Mouse (Mus musculus): ENCODE results near the gene Gm14151. TPM values are rescaled to one million over a fixed set of nuclear protein-coding genes. Genes with fewer than 3 reads are reported as not detected.
"Not testable (repeated sequence)": the region's sequence is repeated elsewhere in the genome, so short reads cannot be mapped to it uniquely, and the experiment has no call there.

Gm14151 gene
- not detected in 2 replicates for polyA plus RNA-seq (2015; fragmentation: Nextera tagmentation; extraction: Ambion mirVana)

DNA sequence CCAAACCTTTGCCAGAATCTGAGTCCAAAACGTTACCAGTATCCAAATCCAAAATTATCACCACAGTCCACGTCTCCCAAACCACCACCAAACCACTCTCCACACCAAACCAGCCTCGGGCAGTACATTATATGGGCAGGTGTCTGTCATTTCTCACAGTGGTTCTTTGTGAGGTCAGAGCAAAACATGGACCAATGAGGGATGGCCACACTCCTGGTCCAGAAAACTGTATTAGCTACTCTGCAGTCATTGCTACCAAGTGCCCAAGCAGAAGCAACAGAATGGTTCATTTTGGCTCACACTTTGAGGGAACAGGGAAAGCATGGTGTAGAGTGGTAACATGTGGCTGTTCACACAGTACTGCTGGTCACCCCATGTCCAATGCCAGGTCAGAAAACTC lies at the start of gene Gm14151:
Gene Gm14151, minus strand, starts transcription at position 101 of the 400 bp plus-strand sequence.
- H3K4me3 ChIP-seq; H3K9ac ChIP-seq; H3K27ac ChIP-seq; ATAC-seq; H3K9me3 ChIP-seq (replicated peaks); H3K27me3 ChIP-seq; H3K4me2 ChIP-seq; H3K36me3 ChIP-seq (ENCODE audit: poor library complexity, severe bottlenecking); H3K4me1 ChIP-seq: not testable (repeated sequence)
- WGBS, result no CpG with 5 or more reads among the region's 3 CpGs

DNA sequence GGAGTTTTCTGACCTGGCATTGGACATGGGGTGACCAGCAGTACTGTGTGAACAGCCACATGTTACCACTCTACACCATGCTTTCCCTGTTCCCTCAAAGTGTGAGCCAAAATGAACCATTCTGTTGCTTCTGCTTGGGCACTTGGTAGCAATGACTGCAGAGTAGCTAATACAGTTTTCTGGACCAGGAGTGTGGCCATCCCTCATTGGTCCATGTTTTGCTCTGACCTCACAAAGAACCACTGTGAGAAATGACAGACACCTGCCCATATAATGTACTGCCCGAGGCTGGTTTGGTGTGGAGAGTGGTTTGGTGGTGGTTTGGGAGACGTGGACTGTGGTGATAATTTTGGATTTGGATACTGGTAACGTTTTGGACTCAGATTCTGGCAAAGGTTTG lies 5.8 kb upstream of the Gm14151 start, which contains the start of gene Gm14147:
Gene Gm14147, plus strand, starts transcription at position 301 of the 400 bp plus-strand sequence.
- H3K4me2 ChIP-seq; H3K4me3 ChIP-seq; H3K27ac ChIP-seq; H3K4me1 ChIP-seq; H3K9me3 ChIP-seq (replicated peaks); H3K36me3 ChIP-seq (ENCODE audit: poor library complexity, severe bottlenecking); H3K9ac ChIP-seq; ATAC-seq; H3K27me3 ChIP-seq: not testable (repeated sequence)
- WGBS, result no CpG with 5 or more reads among the region's 3 CpGs

DNA sequence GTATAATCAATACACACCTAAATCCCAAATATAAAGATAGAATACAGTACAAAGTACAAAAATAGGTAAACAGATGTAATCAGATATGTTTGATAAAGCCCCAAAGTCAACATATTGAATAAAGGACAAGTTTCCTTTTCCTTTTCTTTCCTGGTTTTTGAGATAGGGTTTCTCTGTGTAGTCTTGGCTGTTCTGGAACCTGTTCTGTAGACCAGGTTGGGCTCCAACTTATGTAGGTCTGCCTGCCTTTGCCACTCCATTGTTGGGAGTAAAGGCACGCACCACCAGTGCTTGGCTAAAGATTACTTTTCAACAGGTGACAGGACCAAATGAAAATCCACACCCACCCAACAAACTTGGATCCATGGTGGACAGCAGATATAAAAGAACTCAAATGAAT lies 35.5 kb downstream of the Gm14151 start:
- no peaks in the 10 kb centered on the region for H3K27me3 ChIP-seq
- H3K27ac ChIP-seq, result no peak overlapping the region
- no peaks in the 10 kb centered on the region for H3K36me3 ChIP-seq (ENCODE audit: poor library complexity, severe bottlenecking)
- H3K4me3 ChIP-seq, result no peak overlapping the region
- H3K4me2 ChIP-seq, result no peak overlapping the region
- no peak overlapping the region for H3K9ac ChIP-seq
- ATAC-seq, result no peak
- H3K4me1 ChIP-seq, result no peaks in the 10 kb centered on the region
- H3K9me3 ChIP-seq (replicated peaks), result peaks cover 3% of the 10 kb centered on the region; the same call in 1 of the 2 replicates
- WGBS, result 86% methylated on average over 1 of the region's 1 CpGs

DNA sequence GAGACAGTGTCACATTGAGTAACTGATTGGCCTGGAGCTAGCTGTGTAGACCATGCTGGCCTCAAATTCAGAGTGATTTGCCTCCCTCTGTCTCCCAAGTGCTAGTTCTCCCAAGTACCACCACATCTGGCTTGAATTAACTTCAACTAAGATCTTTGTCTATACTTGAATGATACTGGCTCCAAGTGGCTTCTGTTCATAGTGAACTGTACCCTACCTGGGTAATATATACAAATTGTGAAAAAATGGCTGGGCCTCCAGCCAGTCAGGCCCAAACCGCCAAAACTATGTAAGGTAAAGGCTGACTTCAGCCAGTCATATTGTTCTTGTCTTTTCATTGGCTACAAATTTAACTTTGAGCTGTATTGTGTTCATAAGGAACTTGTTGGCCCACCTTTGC lies 51.7 kb downstream of the Gm14151 start:
- Histone ChIP-seq H3K4me3 (no peak overlapping the region), H3K9me3 (replicated peaks) (no peaks in the 10 kb centered on the region), H3K4me2 (no peak overlapping the region), H3K4me1 (peaks cover 16% of the 10 kb centered on the region), H3K9ac (no peak overlapping the region), H3K27ac (no peak overlapping the region), H3K36me3 (ENCODE audit: poor library complexity, severe bottlenecking) (no peaks in the 10 kb centered on the region), H3K27me3 (no peaks in the 10 kb centered on the region)
- no peak for ATAC-seq
- WGBS, result 91% methylated on average over 1 of the region's 1 CpGs

DNA sequence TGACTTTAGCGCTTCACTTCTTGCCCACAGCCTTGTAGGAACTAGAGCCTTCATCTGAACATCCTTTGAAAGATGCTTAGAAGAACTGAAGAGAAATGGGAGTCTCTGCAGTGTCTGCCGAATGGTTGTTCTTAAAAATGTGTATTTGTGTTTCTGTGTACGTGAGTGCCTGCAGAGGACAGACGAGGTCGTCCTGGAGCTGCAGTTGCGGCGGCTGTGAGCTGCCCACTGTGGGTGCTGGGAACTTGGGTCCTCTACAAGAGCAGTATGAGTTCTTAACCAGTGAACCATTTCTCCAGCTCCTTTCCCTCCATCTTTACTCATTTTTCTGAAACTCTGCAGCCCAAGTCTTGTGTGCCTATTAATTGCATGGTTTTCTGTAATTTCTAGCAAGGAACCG lies 52.4 kb downstream of the Gm14151 start:
- Histone ChIP-seq H3K36me3 (ENCODE audit: poor library complexity, severe bottlenecking) (no peaks in the 10 kb centered on the region), H3K9me3 (replicated peaks) (no peaks in the 10 kb centered on the region), H3K4me1 (peaks cover 16% of the 10 kb centered on the region), H3K9ac (peak overlapping the region; percentile 98), H3K4me2 (peak overlapping the region; percentile 77), H3K4me3 (peak overlapping the region; percentile 92), H3K27me3 (no peaks in the 10 kb centered on the region), H3K27ac (0 out of 2 replicates have a peak overlapping the region, but pooled peaks have one; percentile 35)
- peak; percentile 36 for ATAC-seq
- WGBS, result 35% methylated on average over 8 of the region's 8 CpGs

DNA sequence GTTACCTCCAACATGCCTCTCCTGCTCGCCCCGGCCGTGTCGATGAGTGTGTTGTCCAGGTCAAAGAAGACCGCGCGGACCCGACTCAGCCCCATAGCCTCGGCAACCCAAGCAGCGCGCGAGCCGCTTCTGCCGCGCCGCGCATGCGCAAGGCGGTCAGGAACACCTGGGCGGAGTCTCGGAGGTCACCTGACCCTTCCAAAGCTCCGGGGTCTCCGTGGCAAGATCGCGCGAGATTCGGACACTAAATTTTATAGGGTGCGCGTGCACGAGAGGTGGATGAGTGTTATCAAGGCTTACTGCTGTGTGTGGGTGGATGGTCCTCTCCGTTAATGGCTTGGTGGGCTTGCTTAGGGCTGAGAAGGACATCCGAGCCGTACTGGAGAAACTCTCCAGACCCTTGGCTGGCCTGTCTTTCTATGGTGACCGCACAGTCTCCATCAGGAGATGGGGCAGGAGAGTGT lies 52.9 kb downstream of the Gm14151 start, which contains the start of the genes Ninl and Nanp:
Gene Ninl, minus strand, starts transcription at position 151 of the 464 bp plus-strand sequence.
Gene Nanp, minus strand, starts transcription at position 167 of the 464 bp plus-strand sequence.
- Histone ChIP-seq H3K27ac (peak within 1 kb of the TSS; percentile 54; the same call in 1 of the 2 replicates), H3K4me3 (peak within 1 kb of the TSS; percentile 92), H3K36me3 (ENCODE audit: poor library complexity, severe bottlenecking) (no peaks in the 10 kb centered on the region), H3K4me2 (peak within 1 kb of the TSS; percentile 77), H3K27me3 (no peaks in the 10 kb centered on the region), H3K9ac (peak within 1 kb of the TSS; percentile 98), H3K9me3 (replicated peaks) (no peaks in the 10 kb centered on the region), H3K4me1 (peaks cover 16% of the 10 kb centered on the region)
- under 1% methylated on average over 34 of the region's 34 CpGs for WGBS
- peak; percentile 94 for ATAC-seq

DNA sequence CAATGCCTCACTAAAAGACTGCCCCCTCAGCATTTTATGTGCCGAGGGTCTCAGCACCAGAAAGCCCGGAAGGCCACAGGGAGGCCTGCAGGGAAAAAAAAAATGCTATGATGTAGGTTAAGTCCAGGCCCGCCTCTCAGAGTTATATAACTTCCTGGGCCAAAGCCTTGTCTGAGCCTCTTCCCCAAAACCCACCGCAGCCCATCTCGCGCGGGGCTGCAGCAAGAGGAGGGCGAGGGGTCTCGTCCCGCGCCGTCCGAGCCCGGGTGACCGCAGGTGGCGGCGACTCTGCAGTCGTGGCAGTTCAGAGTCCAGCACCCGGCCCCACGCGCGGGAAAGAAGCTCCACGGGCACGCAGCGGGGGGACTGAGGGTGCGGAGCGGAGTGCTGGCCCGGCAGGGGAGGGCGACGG lies 53.3 kb downstream of the Gm14151 start:
- Histone ChIP-seq H3K27me3 (no peaks in the 10 kb centered on the region), H3K4me2 (peak overlapping the region; percentile 77), H3K4me3 (peak overlapping the region; percentile 92), H3K9ac (peak overlapping the region; percentile 98), H3K27ac (peak overlapping the region; percentile 54; the same call in 1 of the 2 replicates), H3K36me3 (ENCODE audit: poor library complexity, severe bottlenecking) (no peaks in the 10 kb centered on the region), H3K4me1 (peaks cover 16% of the 10 kb centered on the region), H3K9me3 (replicated peaks) (no peaks in the 10 kb centered on the region)
- 0% methylated on average over 30 of the region's 30 CpGs for WGBS
- no peak; the same call in 1 of the 2 replicates for ATAC-seq

DNA sequence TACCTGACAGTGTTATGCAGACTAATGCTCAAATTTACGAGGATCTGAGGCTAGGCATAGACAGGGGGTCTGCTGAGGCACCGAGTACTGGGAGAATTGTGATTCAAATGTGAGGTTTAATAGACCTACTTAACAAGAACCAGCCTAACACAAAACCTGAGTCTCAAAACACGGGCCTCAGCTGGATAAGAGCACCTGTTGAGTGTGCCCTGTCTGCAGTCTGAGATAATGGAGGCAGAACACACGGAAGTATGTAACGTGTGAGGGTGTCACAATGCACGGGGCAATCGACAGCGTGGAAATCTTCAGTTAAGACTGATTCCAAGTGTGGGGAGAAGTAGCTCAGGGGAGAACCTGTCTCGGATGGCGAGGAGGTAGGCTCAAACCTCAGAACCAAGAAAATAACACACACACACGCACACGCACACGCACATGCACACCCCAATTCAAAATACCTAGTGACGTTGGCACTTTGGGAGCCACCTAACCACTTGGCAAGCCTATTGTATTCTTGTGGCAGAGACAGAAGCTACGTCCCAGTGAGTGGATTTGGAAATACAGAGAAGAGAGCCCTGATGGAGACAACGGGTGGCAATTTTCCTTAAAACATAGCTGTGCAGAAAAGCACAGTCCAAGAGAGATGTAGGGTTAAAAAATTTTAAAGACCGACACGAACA lies 54.1 kb downstream of the Gm14151 start:
- Histone ChIP-seq H3K4me3 (peak overlapping the region; percentile 92), H3K4me2 (peak overlapping the region; percentile 77), H3K4me1 (peaks cover 16% of the 10 kb centered on the region), H3K27me3 (no peaks in the 10 kb centered on the region), H3K36me3 (ENCODE audit: poor library complexity, severe bottlenecking) (no peaks in the 10 kb centered on the region), H3K9ac (peak overlapping the region; percentile 98), H3K27ac (no peak overlapping the region), H3K9me3 (replicated peaks) (no peaks in the 10 kb centered on the region)
- ATAC-seq, result no peak
- WGBS, result 62% methylated on average over 18 of the region's 18 CpGs

DNA sequence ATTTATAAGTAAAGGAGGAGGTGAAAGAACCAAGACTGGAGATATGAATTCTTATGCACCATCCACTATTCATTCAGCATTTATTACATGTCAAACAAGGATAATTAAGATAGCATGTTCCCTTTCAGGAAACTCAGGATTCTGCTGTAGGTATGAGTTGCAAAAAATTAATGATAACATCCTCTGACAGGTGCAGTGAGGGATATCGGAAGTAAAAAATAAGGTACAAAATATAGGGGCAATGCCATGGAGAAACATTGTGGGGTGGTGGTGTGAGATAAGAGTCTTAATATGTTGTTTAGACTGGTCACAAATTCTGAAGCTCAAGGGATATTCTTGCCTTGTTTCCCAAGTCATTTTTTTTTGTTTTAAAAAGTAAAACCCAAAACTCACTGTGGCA lies 54.9 kb downstream of the Gm14151 start:
- Histone ChIP-seq H3K4me3 (no peak overlapping the region), H3K4me2 (0 out of 2 replicates have a peak overlapping the region, but pooled peaks have one; percentile 77), H3K27me3 (no peaks in the 10 kb centered on the region), H3K9me3 (replicated peaks) (no peaks in the 10 kb centered on the region), H3K36me3 (ENCODE audit: poor library complexity, severe bottlenecking) (no peaks in the 10 kb centered on the region), H3K4me1 (peaks cover 16% of the 10 kb centered on the region), H3K9ac (no peak overlapping the region; the same call in 1 of the 2 replicates), H3K27ac (no peak overlapping the region)
- 92% methylated on average over 1 of the region's 1 CpGs for WGBS
- no peak for ATAC-seq

Other genes starting within 250 kb of the Gm14151 start
- gene Abhd12, start 187.6 kb downstream of the Gm14151 start, polyA plus RNA-seq (2015; fragmentation: Nextera tagmentation; extraction: Ambion mirVana), result 65.8 and 77.6 TPM in 2 replicates
- gene Gins1, start 186.9 kb downstream of the Gm14151 start, polyA plus RNA-seq (2015; fragmentation: Nextera tagmentation; extraction: Ambion mirVana), result 56.2 and 62.7 TPM in 2 replicates
- gene Ninl, start 53.0 kb downstream of the Gm14151 start, polyA plus RNA-seq (2015; fragmentation: Nextera tagmentation; extraction: Ambion mirVana), result 16.3 and 20.6 TPM in 2 replicates
- gene Nanp, start 53.0 kb downstream of the Gm14151 start, polyA plus RNA-seq (2015; fragmentation: Nextera tagmentation; extraction: Ambion mirVana), result 38.1 and 38.9 TPM in 2 replicates
- gene Gm14147, start 5.9 kb upstream of the Gm14151 start, polyA plus RNA-seq (2015; fragmentation: Nextera tagmentation; extraction: Ambion mirVana), result not detected in 2 replicates